Mouse (Mus musculus): ENCODE measurements around the gene Spin1. TPM values are rescaled to one million over a fixed set of nuclear protein-coding genes. Genes with fewer than 3 reads are reported as not detected.

Gene Spin1
- polyA plus RNA-seq (2012; ENCODE audit: insufficient read depth, insufficient read length, missing spikeins): 27.8 and 29.0 TPM in 2 replicates

GRCm38 (mm10) chr13:51100233-51101015 lies at the start of gene Spin1:
Gene Spin1, plus strand, starts transcription at chr13:51100880.
- peak within 1 kb of the TSS; percentile 57 for H3K27ac ChIP-seq (ENCODE audit: insufficient read depth, low read depth, low read length)
- TF ChIP-seq POLR2A (IDR thresholded peaks at IDR 0.05; ENCODE audit: borderline replicate concordance, low read depth, low read length): no peak
- no peak for TF ChIP-seq CTCF (IDR thresholded peaks at IDR 0.05; ENCODE audit: low read depth, low read length)
- H3K4me3 ChIP-seq (ENCODE audit: insufficient read depth, low read length): peak within 1 kb of the TSS; percentile 97
- peaks cover 6% of the 10 kb centered on the region; the same call in 1 of the 2 replicates for H3K4me1 ChIP-seq (ENCODE audit: control insufficient read depth, insufficient read depth, low read length)

DNA sequence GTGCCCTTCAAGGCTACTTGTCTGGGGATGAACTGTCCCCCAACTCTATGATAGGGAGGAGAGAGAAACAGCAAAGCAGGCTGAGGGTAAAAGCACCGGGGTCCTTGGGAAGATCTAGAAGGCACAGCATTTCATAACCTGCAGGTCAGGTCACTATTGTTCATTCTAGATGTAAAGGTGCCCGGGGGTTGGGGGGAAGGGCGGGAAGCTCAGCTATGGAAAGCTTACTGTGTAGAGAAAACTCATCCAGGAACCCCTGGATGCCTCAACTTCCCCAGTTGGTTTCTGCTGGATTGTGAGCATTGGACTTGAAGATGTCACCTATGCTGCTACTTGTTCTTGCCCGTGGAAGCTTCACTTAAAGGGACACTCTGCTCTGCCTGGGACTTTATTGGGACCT lies 49.7 kb upstream of the Spin1 start:
- TF ChIP-seq POLR2A (IDR thresholded peaks at IDR 0.05; ENCODE audit: borderline replicate concordance, low read depth, low read length): no peak
- no peak for TF ChIP-seq CTCF (IDR thresholded peaks at IDR 0.05; ENCODE audit: low read depth, low read length)
- Histone ChIP-seq H3K4me3 (ENCODE audit: insufficient read depth, low read length) (no peak overlapping the region), H3K4me1 (ENCODE audit: control insufficient read depth, insufficient read depth, low read length) (no peaks in the 10 kb centered on the region), H3K27ac (ENCODE audit: insufficient read depth, low read depth, low read length) (no peak overlapping the region)

- TF ChIP-seq CTCF (IDR thresholded peaks at IDR 0.05; ENCODE audit: low read depth, low read length): no peak
- no peak overlapping the region for H3K4me3 ChIP-seq (ENCODE audit: insufficient read depth, low read length)
- H3K27ac ChIP-seq (ENCODE audit: insufficient read depth, low read depth, low read length): no peak overlapping the region
- no peaks in the 10 kb centered on the region for H3K4me1 ChIP-seq (ENCODE audit: control insufficient read depth, insufficient read depth, low read length)
Measured at GRCm38 (mm10) chr13:51052408-51052807, 48.3 kb upstream of the Spin1 start.

GRCm38 (mm10) chr13:51063024-51063423 lies 37.7 kb upstream of the Spin1 start:
- H3K4me3 ChIP-seq (ENCODE audit: insufficient read depth, low read length): no peak overlapping the region
- no peaks in the 10 kb centered on the region for H3K4me1 ChIP-seq (ENCODE audit: control insufficient read depth, insufficient read depth, low read length)
- no peak overlapping the region for H3K27ac ChIP-seq (ENCODE audit: insufficient read depth, low read depth, low read length)
- TF ChIP-seq POLR2A (IDR thresholded peaks at IDR 0.05; ENCODE audit: borderline replicate concordance, low read depth, low read length) (no peak), CTCF (IDR thresholded peaks at IDR 0.05; ENCODE audit: low read depth, low read length) (no peak)

GRCm38 (mm10) chr13:51063721-51064120 lies 37.0 kb upstream of the Spin1 start:
- no peak overlapping the region for H3K4me3 ChIP-seq (ENCODE audit: insufficient read depth, low read length)
- TF ChIP-seq CTCF (IDR thresholded peaks at IDR 0.05; ENCODE audit: low read depth, low read length) (no peak), POLR2A (IDR thresholded peaks at IDR 0.05; ENCODE audit: borderline replicate concordance, low read depth, low read length) (no peak)
- no peaks in the 10 kb centered on the region for H3K4me1 ChIP-seq (ENCODE audit: control insufficient read depth, insufficient read depth, low read length)
- H3K27ac ChIP-seq (ENCODE audit: insufficient read depth, low read depth, low read length): no peak overlapping the region

- Histone ChIP-seq H3K27ac (ENCODE audit: insufficient read depth, low read depth, low read length) (no peak overlapping the region), H3K4me3 (ENCODE audit: insufficient read depth, low read length) (no peak overlapping the region)
Measured at GRCm38 (mm10) chr13:51064429-51064828, 36.3 kb upstream of the Spin1 start.

GRCm38 (mm10) chr13:51071063-51071680 lies 29.5 kb upstream of the Spin1 start:
- TF ChIP-seq POLR2A (IDR thresholded peaks at IDR 0.05; ENCODE audit: borderline replicate concordance, low read depth, low read length): no peak
- TF ChIP-seq CTCF (IDR thresholded peaks at IDR 0.05; ENCODE audit: low read depth, low read length): no peak
- Histone ChIP-seq H3K27ac (ENCODE audit: insufficient read depth, low read depth, low read length) (peak overlapping the region; percentile 51), H3K4me3 (ENCODE audit: insufficient read depth, low read length) (peak overlapping the region; percentile 19), H3K4me1 (ENCODE audit: control insufficient read depth, insufficient read depth, low read length) (peaks cover 11% of the 10 kb centered on the region)

More at GRCm38 (mm10) chr13:51064429-51064828, 36.3 kb upstream of the Spin1 start:
- no peak for TF ChIP-seq CTCF (IDR thresholded peaks at IDR 0.05; ENCODE audit: low read depth, low read length)
- no peak for TF ChIP-seq POLR2A (IDR thresholded peaks at IDR 0.05; ENCODE audit: borderline replicate concordance, low read depth, low read length)
- no peaks in the 10 kb centered on the region for H3K4me1 ChIP-seq (ENCODE audit: control insufficient read depth, insufficient read depth, low read length)

DNA sequence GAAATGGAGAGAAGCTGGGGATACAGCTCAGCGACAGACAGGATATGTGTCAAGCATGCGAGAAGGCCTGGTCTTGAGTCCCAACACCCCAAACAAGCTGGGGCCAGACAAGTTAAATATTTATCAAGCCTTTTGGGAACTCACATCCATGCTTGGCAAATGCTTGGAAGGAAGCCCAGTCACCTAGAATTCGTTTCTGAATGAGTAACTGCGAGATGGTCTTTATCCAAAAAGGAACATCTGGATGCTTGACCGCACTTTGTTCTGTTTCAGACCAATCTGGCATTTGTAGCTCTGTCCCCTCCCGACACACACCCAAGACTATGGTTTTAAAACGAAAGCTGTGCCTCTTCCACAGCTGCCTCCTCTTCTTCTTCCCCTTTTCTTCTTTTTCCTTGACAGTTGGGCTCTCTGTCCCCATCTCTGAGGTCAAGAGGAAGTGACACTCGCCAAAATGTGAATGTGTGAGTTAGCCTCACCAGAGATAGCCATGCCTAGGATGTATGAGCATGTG lies 28.9 kb upstream of the Spin1 start:
- no peak for TF ChIP-seq POLR2A (IDR thresholded peaks at IDR 0.05; ENCODE audit: borderline replicate concordance, low read depth, low read length)
- no peak for TF ChIP-seq CTCF (IDR thresholded peaks at IDR 0.05; ENCODE audit: low read depth, low read length)
- peak overlapping the region; percentile 51 for H3K27ac ChIP-seq (ENCODE audit: insufficient read depth, low read depth, low read length)
- peak overlapping the region; percentile 19 for H3K4me3 ChIP-seq (ENCODE audit: insufficient read depth, low read length)
- peaks cover 11% of the 10 kb centered on the region for H3K4me1 ChIP-seq (ENCODE audit: control insufficient read depth, insufficient read depth, low read length)

DNA sequence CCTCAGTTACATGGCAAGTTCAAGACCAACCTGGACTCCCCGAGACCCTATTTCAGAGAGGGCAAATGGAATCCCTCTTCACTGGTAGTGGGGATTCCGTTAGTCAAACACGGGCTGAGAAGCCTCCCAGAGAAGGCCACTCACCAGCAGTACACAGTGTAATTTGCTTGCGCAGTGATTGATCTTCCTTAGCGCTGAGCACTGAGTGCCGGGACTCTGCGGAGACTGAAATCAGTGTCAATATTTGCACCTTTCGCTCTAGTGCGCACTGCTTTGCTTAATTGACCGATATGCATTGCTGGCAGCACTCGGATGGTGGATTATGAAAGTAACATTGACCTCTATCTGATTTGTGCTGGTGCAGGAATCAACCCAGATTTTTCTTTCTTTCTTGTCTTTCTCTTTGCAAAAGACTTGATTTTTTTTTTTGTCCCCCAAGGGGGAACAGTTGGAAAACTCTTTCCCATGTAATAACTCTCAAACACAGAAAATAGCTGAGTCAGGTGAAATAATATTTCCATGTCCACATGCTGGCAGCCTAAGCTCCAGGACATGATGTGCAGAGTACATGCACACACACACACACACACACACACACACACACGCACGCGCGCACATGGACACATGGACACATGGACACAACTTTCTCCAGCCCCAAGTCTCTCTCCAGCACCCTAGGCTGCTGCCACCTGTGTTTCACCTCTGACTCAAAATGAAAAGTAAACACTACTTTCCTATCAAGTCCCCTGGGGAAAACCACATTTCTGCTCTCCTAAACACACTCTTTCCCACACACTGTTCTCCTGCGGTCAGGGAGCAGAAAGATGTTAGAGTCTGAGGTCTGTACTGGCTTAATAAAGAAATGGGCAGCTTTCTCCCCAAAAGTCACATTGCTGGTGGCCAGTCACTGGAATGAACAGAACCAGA lies 27.5 kb upstream of the Spin1 start:
- Histone ChIP-seq H3K27ac (ENCODE audit: insufficient read depth, low read depth, low read length) (no peak overlapping the region), H3K4me1 (ENCODE audit: control insufficient read depth, insufficient read depth, low read length) (peaks cover 11% of the 10 kb centered on the region), H3K4me3 (ENCODE audit: insufficient read depth, low read length) (no peak overlapping the region)
- TF ChIP-seq POLR2A (IDR thresholded peaks at IDR 0.05; ENCODE audit: borderline replicate concordance, low read depth, low read length) (no peak), CTCF (IDR thresholded peaks at IDR 0.05; ENCODE audit: low read depth, low read length) (no peak)
